Mouse (Mus musculus) lung, adult 2 months (tissue): ENCODE measurements around the gene Snapin.

Source experiments
- CTCF ChIP-seq: fragments of 200-500 bp; IDR thresholded peaks from 2 replicates; pipeline ENCODE4 v1.5.1; 2011; ENCODE audit warnings: mild to moderate bottlenecking, low read length, control low read depth; ENCODE audit not compliant: insufficient read depth
- POLR2A ChIP-seq: fragments of 200-500 bp; IDR thresholded peaks from 2 replicates; pipeline ENCODE4 v1.6.1; 2011; ENCODE audit warnings: low read depth, mild to moderate bottlenecking, control low read depth, low read length, borderline replicate concordance; ENCODE audit errors: extremely low read depth

DNA sequence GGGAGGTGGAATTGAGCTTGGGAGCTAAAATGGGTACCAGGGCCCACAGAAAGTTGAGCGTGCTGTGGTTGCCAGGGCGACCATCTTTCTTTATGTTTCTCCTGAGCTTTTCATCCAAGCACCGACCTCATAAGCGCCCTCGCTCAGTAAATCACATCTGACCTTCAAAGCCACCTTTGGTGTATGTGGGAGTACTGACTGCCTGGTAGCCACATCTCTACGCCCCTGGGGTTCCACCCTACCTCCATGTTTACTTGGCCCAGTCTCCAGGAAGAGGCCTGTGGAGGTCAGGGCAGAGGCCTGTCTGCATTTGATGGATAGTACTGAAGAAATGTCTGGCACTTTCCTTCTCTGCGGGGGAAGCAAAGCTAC is 43.7 kb downstream of the Snapin start:
- TF ChIP-seq CTCF = no peak
- TF ChIP-seq POLR2A = 0 out of 2 replicates have a peak, but pooled peaks have one; percentile 25
